Mouse (Mus musculus): Measurements from ENCODE around the gene Actrt3. TPM values are rescaled to one million over a fixed set of nuclear protein-coding genes. Genes with fewer than 3 reads are reported as not detected.
"Not testable (repeated sequence)": the region's sequence is repeated elsewhere in the genome, so short reads cannot be mapped to it uniquely, and the experiment has no call there.

Actrt3 gene
- total and polyA plus RNA-seq, 3 experiments, result 0.04 to 0.08 TPM; not detected in 1

DNA sequence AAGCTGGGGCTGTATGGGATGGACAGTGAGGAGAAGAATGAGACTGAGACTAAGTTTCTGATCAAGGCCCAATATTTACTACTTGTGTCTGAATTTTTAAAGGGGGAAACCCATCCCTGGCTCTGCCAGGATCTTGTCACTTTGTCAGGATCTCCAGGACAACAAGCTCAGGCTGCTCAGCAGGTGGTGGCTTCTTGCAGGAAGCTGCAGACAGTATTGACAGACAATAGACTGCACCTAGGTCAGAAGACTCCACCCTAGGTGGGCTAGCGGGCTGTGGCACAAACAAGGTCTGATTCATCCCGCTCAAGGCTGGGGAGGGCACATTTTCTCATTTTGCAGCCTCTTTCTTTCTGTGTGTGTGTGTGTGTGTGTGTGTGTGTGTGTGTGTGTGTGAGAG lies 26.2 kb downstream of the Actrt3 start:
- no peaks in the 10 kb centered on the region for H3K4me1 ChIP-seq (ENCODE audit: control insufficient read depth in 1 of 2, insufficient read depth in 2 of 2, low read length in 2 of 2)
- H3K79me2 ChIP-seq (ENCODE audit: control insufficient read depth, insufficient read depth, low read length, poor library complexity), result no peaks in the 10 kb centered on the region
- no peak overlapping the region for H3K9ac ChIP-seq (ENCODE audit: control insufficient read depth, low read depth, low read length, poor library complexity, severe bottlenecking)
- DNase-seq (ENCODE audit: low read depth, low spot score), result no peak
- no peaks in the 10 kb centered on the region for H3K27me3 ChIP-seq (ENCODE audit: control insufficient read depth in 1 of 2, insufficient read depth in 2 of 2, low read length in 2 of 2)
- no peak overlapping the region for H3K4me3 ChIP-seq (ENCODE audit: control insufficient read depth in 1 of 2, insufficient read depth in 1 of 2, low read depth in 2 of 2, low read length in 2 of 2)
- H3K36me3 ChIP-seq (ENCODE audit: control insufficient read depth in 1 of 2, insufficient read depth in 2 of 2, low read length in 2 of 2), result no peaks in the 10 kb centered on the region
- no peaks in the 10 kb centered on the region for H3K9me3 ChIP-seq (replicated peaks; ENCODE audit: insufficient read depth, low read length)
- TF ChIP-seq ETS1 (IDR thresholded peaks at IDR 0.05; ENCODE audit: low read depth, low read length) (no peak), UBTF (IDR thresholded peaks at IDR 0.05; ENCODE audit: borderline replicate concordance, insufficient read depth, low read depth, low read length) (no peak), TBP (IDR thresholded peaks at IDR 0.05; ENCODE audit: low read depth, low read length) (no peak), HCFC1 (IDR thresholded peaks at IDR 0.05; ENCODE audit: low read depth, low read length) (no peak)
- H3K27ac ChIP-seq (ENCODE audit: control insufficient read depth, low read depth, low read length), result no peak overlapping the region

DNA sequence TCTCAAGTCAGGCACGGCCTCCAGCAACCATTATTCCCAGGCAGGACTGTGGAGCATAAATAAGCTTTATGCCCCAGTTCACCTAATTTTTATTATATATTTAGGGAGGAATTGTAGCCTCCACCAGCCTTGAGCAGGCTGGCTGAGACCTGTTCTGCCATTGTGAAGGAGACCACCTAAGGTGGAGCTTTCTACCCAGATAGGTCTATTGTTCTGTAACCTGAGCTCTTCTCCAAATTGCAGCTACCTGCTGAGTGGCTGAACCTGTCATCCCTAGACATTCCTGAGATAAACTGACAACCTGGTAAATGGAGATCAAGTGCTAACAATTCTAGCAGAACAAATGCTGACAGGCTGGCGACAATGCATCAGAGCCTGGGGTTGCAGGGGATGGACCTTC lies 33.4 kb downstream of the Actrt3 start:
- H3K9ac ChIP-seq (ENCODE audit: control insufficient read depth, low read depth, low read length, poor library complexity, severe bottlenecking); DNase-seq (ENCODE audit: low read depth, low spot score); H3K27me3 ChIP-seq (ENCODE audit: control insufficient read depth in 1 of 2, insufficient read depth in 2 of 2, low read length in 2 of 2); H3K79me2 ChIP-seq (ENCODE audit: control insufficient read depth, insufficient read depth, low read length, poor library complexity); H3K27ac ChIP-seq (ENCODE audit: control insufficient read depth, low read depth, low read length); H3K4me1 ChIP-seq (ENCODE audit: control insufficient read depth in 1 of 2, insufficient read depth in 2 of 2, low read length in 2 of 2); H3K36me3 ChIP-seq (ENCODE audit: control insufficient read depth in 1 of 2, insufficient read depth in 2 of 2, low read length in 2 of 2); H3K4me3 ChIP-seq (ENCODE audit: control insufficient read depth in 1 of 2, insufficient read depth in 1 of 2, low read depth in 2 of 2, low read length in 2 of 2); H3K9me3 ChIP-seq (replicated peaks; ENCODE audit: insufficient read depth, low read length): not testable (repeated sequence)

DNA sequence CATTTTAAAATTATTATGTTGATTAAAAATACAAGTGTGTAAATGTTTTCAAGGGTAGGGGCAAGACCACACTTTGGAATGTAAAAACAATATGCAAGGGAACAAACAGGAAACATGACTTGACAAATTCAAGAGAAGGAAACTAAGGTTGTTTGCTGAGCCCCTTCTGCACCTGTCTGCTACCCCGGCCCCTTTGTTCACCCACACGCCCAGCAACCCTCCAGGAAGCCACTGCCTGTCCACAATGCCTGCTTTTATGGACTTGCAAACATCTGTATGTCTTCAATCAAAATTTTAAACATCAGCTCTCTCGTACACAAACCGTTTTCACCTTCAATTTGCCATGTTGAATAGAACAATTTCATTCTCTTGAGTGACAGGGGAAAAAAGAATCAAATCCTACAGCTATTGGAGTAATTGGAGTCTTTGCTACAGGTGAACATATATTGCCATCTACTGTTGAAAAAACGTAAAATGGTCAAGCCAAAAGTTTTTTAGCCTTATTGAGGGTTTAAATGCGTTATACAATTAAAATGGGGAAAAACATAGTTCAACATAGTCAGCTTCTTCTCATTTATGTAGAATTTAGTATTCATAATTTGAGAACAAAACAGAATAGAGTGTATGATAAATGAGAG lies 38.9 kb downstream of the Actrt3 start:
- Histone ChIP-seq H3K9me3 (replicated peaks; ENCODE audit: insufficient read depth, low read length) (no peaks in the 10 kb centered on the region), H3K27me3 (ENCODE audit: control insufficient read depth in 1 of 2, insufficient read depth in 2 of 2, low read length in 2 of 2) (peaks cover 4 to 6% of the 10 kb centered on the region in 2 experiments), H3K4me3 (ENCODE audit: control insufficient read depth in 1 of 2, insufficient read depth in 1 of 2, low read depth in 2 of 2, low read length in 2 of 2) (no peak overlapping the region), H3K79me2 (ENCODE audit: control insufficient read depth, insufficient read depth, low read length, poor library complexity) (no peaks in the 10 kb centered on the region), H3K36me3 (ENCODE audit: control insufficient read depth in 1 of 2, insufficient read depth in 2 of 2, low read length in 2 of 2) (no peaks in the 10 kb centered on the region), H3K27ac (ENCODE audit: control insufficient read depth, low read depth, low read length) (no peak overlapping the region), H3K4me1 (ENCODE audit: control insufficient read depth in 1 of 2, insufficient read depth in 2 of 2, low read length in 2 of 2) (no peaks in the 10 kb centered on the region), H3K9ac (ENCODE audit: control insufficient read depth, low read depth, low read length, poor library complexity, severe bottlenecking) (no peak overlapping the region)
- TF ChIP-seq KAT2A (conservative IDR thresholded peaks at IDR 0.05; ENCODE audit: low read depth, low read length), result no peak
- peak in 1 of 3 experiments; percentile 31; a peak in 2 of 6 replicates for TF ChIP-seq CTCF (IDR thresholded peaks at IDR 0.05 in 2 of 3, conservative IDR thresholded peaks at IDR 0.05 in 1 of 3; ENCODE audit: control insufficient read depth in 1 of 3, insufficient read depth in 1 of 3, low read depth in 2 of 3, low read length in 3 of 3, poor library complexity in 1 of 3, severe bottlenecking in 1 of 3)
- peak; percentile 48 for TF ChIP-seq RAD21 (IDR thresholded peaks at IDR 0.05; ENCODE audit: low read depth, low read length)
- no peak for TF ChIP-seq MEF2A (IDR thresholded peaks at IDR 0.05; ENCODE audit: extremely low read depth, insufficient replicate concordance, low read depth, low read length, poor library complexity, severe bottlenecking)
- TF ChIP-seq SMC3 (IDR thresholded peaks at IDR 0.05; ENCODE audit: low read depth, low read length), result peak; percentile 30; the same call in 1 of the 2 replicates
- no peak for DNase-seq (ENCODE audit: low read depth, low spot score)
